Mouse (Mus musculus): ENCODE measurements at regions not wholly inside any gene's neighbourhood (a gene's known extent, or its start where the extent isn't known, plus 50 kb on each side); places are given as distances from the start of the nearest gene placed in this dataset.

DNA sequence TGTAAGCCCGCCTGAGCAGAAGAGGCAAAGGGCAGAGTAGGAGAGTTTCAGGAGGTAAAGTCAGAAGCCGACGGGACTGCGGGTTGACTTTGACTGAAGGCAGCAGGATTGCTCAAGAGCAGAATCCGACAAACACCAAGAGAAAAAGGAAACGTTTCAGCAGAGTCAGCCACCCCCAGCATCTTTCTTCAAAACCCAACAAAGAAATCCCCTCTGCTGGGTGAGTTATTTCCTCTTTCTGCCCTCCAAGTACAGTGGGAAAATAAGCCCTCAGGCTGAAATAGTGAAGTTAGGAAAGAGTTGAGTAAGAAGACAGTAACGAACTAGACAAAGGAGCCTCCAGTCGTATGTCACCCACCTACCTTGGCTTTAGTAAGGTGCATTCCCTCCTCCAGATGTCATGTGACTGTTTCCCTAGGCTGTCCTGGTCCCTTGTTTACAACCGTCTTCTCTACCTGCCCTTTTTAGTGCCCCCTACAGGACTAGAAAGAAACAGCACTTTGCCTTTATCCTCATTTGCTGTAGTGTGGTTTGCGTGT is 196.9 kb downstream of the Dusp6 start:
- H3K4me1 ChIP-seq (ENCODE audit: control insufficient read depth, insufficient read depth, low read depth, low read length): no peaks in the 10 kb centered on the region
- no peak overlapping the region for H3K4me2 ChIP-seq (ENCODE audit: low read length)
- no peak overlapping the region for H3K4me3 ChIP-seq (ENCODE audit: low read length)
- H3K36me3 ChIP-seq (ENCODE audit: control insufficient read depth, insufficient read depth, low read length): no peaks in the 10 kb centered on the region
- no peak for ATAC-seq
- no peak overlapping the region for H3K27ac ChIP-seq (ENCODE audit: low read depth, low read length)
- no peaks in the 10 kb centered on the region for H3K9me3 ChIP-seq (ENCODE audit: control insufficient read depth, low read length)
- H3K27me3 ChIP-seq (replicated peaks; ENCODE audit: control insufficient read depth, insufficient read depth, low read length): no peaks in the 10 kb centered on the region
- WGBS: 61% methylated on average over 10 of the region's 10 CpGs
- H3K9ac ChIP-seq (ENCODE audit: low read depth, low read length): no peak overlapping the region

GRCm38 (mm10) chr10:99460847-99461445 is 197.9 kb downstream of the Dusp6 start:
- H3K36me3 ChIP-seq (ENCODE audit: control insufficient read depth, insufficient read depth, low read length): no peaks in the 10 kb centered on the region
- H3K9ac ChIP-seq (ENCODE audit: low read depth, low read length): peak overlapping the region; percentile 25
- no peaks in the 10 kb centered on the region for H3K9me3 ChIP-seq (ENCODE audit: control insufficient read depth, low read length)
- peak overlapping the region; percentile 33 for H3K4me3 ChIP-seq (ENCODE audit: low read length)
- peak overlapping the region; percentile 64 for H3K4me2 ChIP-seq (ENCODE audit: low read length)
- 3% methylated on average over 17 of the region's 17 CpGs for WGBS
- H3K27ac ChIP-seq (ENCODE audit: low read depth, low read length): peak overlapping the region; percentile 4; the same call in 1 of the 2 replicates
- H3K27me3 ChIP-seq (replicated peaks; ENCODE audit: control insufficient read depth, insufficient read depth, low read length): no peaks in the 10 kb centered on the region
- ATAC-seq: peak; percentile 28; the same call in 1 of the 2 replicates
- H3K4me1 ChIP-seq (ENCODE audit: control insufficient read depth, insufficient read depth, low read depth, low read length): no peaks in the 10 kb centered on the region

- H3K9me3 ChIP-seq (ENCODE audit: control insufficient read depth, low read length): no peaks in the 10 kb centered on the region
- peak overlapping the region; percentile 4; the same call in 1 of the 2 replicates for H3K27ac ChIP-seq (ENCODE audit: low read depth, low read length)
- ATAC-seq: peak; percentile 67
- peak overlapping the region; percentile 33 for H3K4me3 ChIP-seq (ENCODE audit: low read length)
- H3K9ac ChIP-seq (ENCODE audit: low read depth, low read length): peak overlapping the region; percentile 25
- peak overlapping the region; percentile 64 for H3K4me2 ChIP-seq (ENCODE audit: low read length)
- no peaks in the 10 kb centered on the region for H3K36me3 ChIP-seq (ENCODE audit: control insufficient read depth, insufficient read depth, low read length)
- H3K4me1 ChIP-seq (ENCODE audit: control insufficient read depth, insufficient read depth, low read depth, low read length): no peaks in the 10 kb centered on the region
- WGBS: 1% methylated on average over 13 of the region's 13 CpGs
- H3K27me3 ChIP-seq (replicated peaks; ENCODE audit: control insufficient read depth, insufficient read depth, low read length): no peaks in the 10 kb centered on the region
Observed at GRCm38 (mm10) chr10:99461446-99461966, 198.5 kb downstream of the Dusp6 start.

GRCm38 (mm10) chr10:99466695-99467094 is 203.7 kb downstream of the Dusp6 start:
- no peak for ATAC-seq
- no peak overlapping the region for H3K4me3 ChIP-seq (ENCODE audit: low read length)
- H3K27ac ChIP-seq (ENCODE audit: low read depth, low read length): no peak overlapping the region
- H3K9ac ChIP-seq (ENCODE audit: low read depth, low read length): no peak overlapping the region
- no peaks in the 10 kb centered on the region for H3K9me3 ChIP-seq (ENCODE audit: control insufficient read depth, low read length)
- no peaks in the 10 kb centered on the region for H3K36me3 ChIP-seq (ENCODE audit: control insufficient read depth, insufficient read depth, low read length)
- no peaks in the 10 kb centered on the region for H3K27me3 ChIP-seq (replicated peaks; ENCODE audit: control insufficient read depth, insufficient read depth, low read length)
- H3K4me2 ChIP-seq (ENCODE audit: low read length): no peak overlapping the region
- 100% methylated on average over 1 of the region's 1 CpGs for WGBS
- H3K4me1 ChIP-seq (ENCODE audit: control insufficient read depth, insufficient read depth, low read depth, low read length): no peaks in the 10 kb centered on the region

DNA sequence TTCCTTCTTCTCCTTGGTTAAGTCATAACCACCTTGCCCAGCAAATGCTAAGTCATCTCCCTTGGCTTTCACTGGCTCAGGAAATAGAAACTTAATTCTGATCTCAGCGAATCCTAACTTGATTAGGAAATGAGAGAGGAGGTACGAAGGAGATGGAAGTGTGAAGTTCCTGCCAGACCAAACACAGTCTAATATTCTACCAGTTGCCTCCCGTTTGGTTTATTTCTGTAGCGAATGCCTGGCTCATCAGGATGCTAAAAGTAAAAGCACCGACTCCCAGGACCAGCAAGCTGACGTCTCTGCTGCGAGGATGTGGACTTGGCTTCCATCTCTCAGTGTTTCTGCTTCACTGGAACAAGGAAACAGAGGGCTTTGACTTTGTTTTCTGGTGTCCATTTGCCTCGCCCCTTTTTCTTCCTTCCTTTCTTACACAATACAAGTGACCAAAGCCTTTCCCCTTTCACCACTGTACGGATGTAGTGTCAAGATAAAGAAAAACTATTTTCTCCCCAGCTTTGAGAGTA is 204.3 kb downstream of the Dusp6 start:
- Histone ChIP-seq H3K9me3 (ENCODE audit: control insufficient read depth, low read length) (no peaks in the 10 kb centered on the region), H3K4me1 (ENCODE audit: control insufficient read depth, insufficient read depth, low read depth, low read length) (no peaks in the 10 kb centered on the region), H3K4me3 (ENCODE audit: low read length) (no peak overlapping the region), H3K27me3 (replicated peaks; ENCODE audit: control insufficient read depth, insufficient read depth, low read length) (no peaks in the 10 kb centered on the region), H3K27ac (ENCODE audit: low read depth, low read length) (no peak overlapping the region), H3K4me2 (ENCODE audit: low read length) (no peak overlapping the region), H3K36me3 (ENCODE audit: control insufficient read depth, insufficient read depth, low read length) (no peaks in the 10 kb centered on the region), H3K9ac (ENCODE audit: low read depth, low read length) (no peak overlapping the region)
- WGBS: 67% methylated on average over 9 of the region's 9 CpGs
- ATAC-seq: no peak

DNA sequence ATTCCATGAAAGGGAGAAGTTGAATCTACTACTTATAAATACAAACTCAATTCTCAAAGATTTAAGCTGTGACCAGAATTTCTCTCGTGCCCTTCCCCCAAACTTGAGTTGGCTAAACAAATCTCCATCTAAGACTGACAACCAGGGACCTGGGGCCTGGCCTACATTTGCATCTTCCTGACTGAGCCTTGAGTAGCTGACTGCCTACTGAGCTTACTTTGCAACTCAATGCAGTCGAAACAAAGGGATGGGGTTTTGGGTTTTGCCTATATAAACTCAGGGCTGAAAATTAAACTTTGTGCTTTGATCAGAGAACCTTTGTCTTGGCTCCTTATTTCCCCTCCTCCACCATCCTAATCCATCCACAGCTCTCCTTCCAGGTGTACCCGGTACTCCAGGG is 205.9 kb downstream of the Dusp6 start:
- Histone ChIP-seq H3K4me3 (ENCODE audit: low read length) (no peak overlapping the region), H3K36me3 (ENCODE audit: control insufficient read depth, insufficient read depth, low read length) (no peaks in the 10 kb centered on the region), H3K4me2 (ENCODE audit: low read length) (no peak overlapping the region), H3K9ac (ENCODE audit: low read depth, low read length) (no peak overlapping the region), H3K27me3 (replicated peaks; ENCODE audit: control insufficient read depth, insufficient read depth, low read length) (no peaks in the 10 kb centered on the region), H3K9me3 (ENCODE audit: control insufficient read depth, low read length) (no peaks in the 10 kb centered on the region), H3K4me1 (ENCODE audit: control insufficient read depth, insufficient read depth, low read depth, low read length) (no peaks in the 10 kb centered on the region), H3K27ac (ENCODE audit: low read depth, low read length) (no peak overlapping the region)
- WGBS: 11% methylated on average over 3 of the region's 3 CpGs
- no peak for ATAC-seq

- Histone ChIP-seq H3K4me1 (ENCODE audit: control insufficient read depth, insufficient read depth, low read depth, low read length) (no peaks in the 10 kb centered on the region), H3K9me3 (ENCODE audit: control insufficient read depth, low read length) (no peaks in the 10 kb centered on the region), H3K4me3 (ENCODE audit: low read length) (no peak overlapping the region), H3K4me2 (ENCODE audit: low read length) (no peak overlapping the region), H3K27me3 (replicated peaks; ENCODE audit: control insufficient read depth, insufficient read depth, low read length) (no peaks in the 10 kb centered on the region), H3K36me3 (ENCODE audit: control insufficient read depth, insufficient read depth, low read length) (no peaks in the 10 kb centered on the region), H3K9ac (ENCODE audit: low read depth, low read length) (no peak overlapping the region), H3K27ac (ENCODE audit: low read depth, low read length) (no peak overlapping the region)
- WGBS: 56% methylated on average over 8 of the region's 8 CpGs
- no peak for ATAC-seq
Observed at GRCm38 (mm10) chr10:99471832-99472497, 208.9 kb downstream of the Dusp6 start.

DNA sequence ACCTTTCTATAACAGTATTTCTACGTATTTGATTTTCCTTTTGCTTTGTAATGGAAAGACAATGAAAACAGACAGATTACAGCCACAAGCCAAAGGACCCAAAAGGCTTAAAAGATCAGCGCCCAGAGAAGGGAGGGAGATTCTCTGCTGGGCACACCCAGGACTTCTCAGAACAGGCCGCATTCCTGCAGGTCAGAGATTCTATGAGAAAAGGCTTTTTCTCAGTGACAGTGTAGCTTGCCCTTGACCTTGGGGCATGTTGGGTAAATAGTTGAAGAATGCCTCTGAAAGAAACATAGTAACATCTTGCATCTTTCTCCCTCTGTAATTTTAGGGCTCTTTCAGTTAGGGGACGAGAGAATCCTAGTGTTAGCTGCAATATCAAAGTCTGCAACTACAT is 209.8 kb downstream of the Dusp6 start:
- Histone ChIP-seq H3K9ac (ENCODE audit: low read depth, low read length) (no peak overlapping the region), H3K9me3 (ENCODE audit: control insufficient read depth, low read length) (no peaks in the 10 kb centered on the region), H3K27ac (ENCODE audit: low read depth, low read length) (no peak overlapping the region), H3K4me1 (ENCODE audit: control insufficient read depth, insufficient read depth, low read depth, low read length) (no peaks in the 10 kb centered on the region), H3K4me2 (ENCODE audit: low read length) (no peak overlapping the region), H3K4me3 (ENCODE audit: low read length) (no peak overlapping the region), H3K36me3 (ENCODE audit: control insufficient read depth, insufficient read depth, low read length) (no peaks in the 10 kb centered on the region), H3K27me3 (replicated peaks; ENCODE audit: control insufficient read depth, insufficient read depth, low read length) (no peaks in the 10 kb centered on the region)
- ATAC-seq: no peak
- 60% methylated on average over 4 of the region's 4 CpGs for WGBS

- H3K4me1 ChIP-seq (ENCODE audit: control insufficient read depth, insufficient read depth, low read depth, low read length): no peaks in the 10 kb centered on the region
- no peak for ATAC-seq
- no peaks in the 10 kb centered on the region for H3K27me3 ChIP-seq (replicated peaks; ENCODE audit: control insufficient read depth, insufficient read depth, low read length)
- H3K27ac ChIP-seq (ENCODE audit: low read depth, low read length): no peak overlapping the region
- 92% methylated on average over 9 of the region's 9 CpGs for WGBS
- no peaks in the 10 kb centered on the region for H3K36me3 ChIP-seq (ENCODE audit: control insufficient read depth, insufficient read depth, low read length)
- H3K4me2 ChIP-seq (ENCODE audit: low read length): no peak overlapping the region
- H3K9me3 ChIP-seq (ENCODE audit: control insufficient read depth, low read length): no peaks in the 10 kb centered on the region
- H3K4me3 ChIP-seq (ENCODE audit: low read length): no peak overlapping the region
- no peak overlapping the region for H3K9ac ChIP-seq (ENCODE audit: low read depth, low read length)
Observed at GRCm38 (mm10) chr10:99473758-99474157, 210.7 kb downstream of the Dusp6 start.

Data from hindbrain, embryonic 16.5 days (tissue).